Mouse (Mus musculus) cerebellum, adult 9-10 months (tissue): ENCODE results near the gene Nrl.
A peak's percentile ranks its signal among the peaks of the same experiment; 100 is the strongest.

Source experiments
- DNase-seq: peaks from one replicate; pipeline ENCODE4 v3.0.0; 2022

Gene Nrl

GRCm38 (mm10) chr14:55527940-55528339 lies 3.2 kb upstream of the Nrl start:
- DNase-seq: peak; percentile 48

- no peak for DNase-seq
These were observed 1.9 kb upstream of the Nrl start for GRCm38 (mm10) chr14:55526674-55527073.

DNA sequence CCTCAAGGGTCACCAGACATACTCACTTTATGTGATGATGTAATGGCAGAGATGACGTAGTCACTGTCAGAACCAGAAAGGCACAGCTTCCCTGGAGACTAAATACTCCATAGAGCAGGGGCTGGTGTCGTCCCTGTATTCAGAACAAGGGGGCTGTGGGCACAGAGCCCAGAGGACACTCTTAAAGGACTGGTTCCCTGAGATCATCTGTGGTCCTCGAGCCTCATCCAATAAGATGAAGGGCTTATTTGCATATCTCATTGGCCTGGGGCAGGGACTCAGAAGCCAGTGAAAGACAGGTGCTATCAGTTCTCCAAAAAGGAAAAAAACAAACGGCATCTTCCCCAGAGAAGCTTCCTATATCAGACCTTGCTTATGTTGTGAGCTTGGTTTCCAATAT lies 719 bp downstream of the Nrl start:
- DNase-seq: no peak

GRCm38 (mm10) chr14:55520451-55521361 lies 4.1 kb downstream of the Nrl start:
- peak; percentile 76 for DNase-seq

DNA sequence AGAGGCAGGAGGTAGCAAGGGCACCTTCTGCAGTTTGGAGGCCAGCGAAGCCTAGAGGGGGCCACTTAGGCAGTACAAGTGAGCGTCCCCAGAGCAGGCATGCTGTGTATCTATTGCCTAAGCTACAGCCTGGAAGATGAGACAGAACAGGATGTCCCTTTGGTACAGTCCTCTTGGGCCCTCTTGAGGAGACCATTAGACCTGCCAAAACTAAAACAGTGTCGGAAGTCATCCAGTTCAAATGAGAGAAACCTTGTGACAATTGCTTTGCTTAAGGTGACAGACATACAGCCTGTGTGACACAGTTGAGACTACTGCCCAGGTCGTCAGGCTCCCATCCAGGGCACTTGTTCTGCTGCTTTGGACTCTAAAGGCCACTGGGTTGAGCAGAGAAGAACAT lies 5.2 kb downstream of the Nrl start:
- no peak for DNase-seq

- DNase-seq: no peak
These were observed 5.9 kb downstream of the Nrl start for GRCm38 (mm10) chr14:55518897-55519296.

DNA sequence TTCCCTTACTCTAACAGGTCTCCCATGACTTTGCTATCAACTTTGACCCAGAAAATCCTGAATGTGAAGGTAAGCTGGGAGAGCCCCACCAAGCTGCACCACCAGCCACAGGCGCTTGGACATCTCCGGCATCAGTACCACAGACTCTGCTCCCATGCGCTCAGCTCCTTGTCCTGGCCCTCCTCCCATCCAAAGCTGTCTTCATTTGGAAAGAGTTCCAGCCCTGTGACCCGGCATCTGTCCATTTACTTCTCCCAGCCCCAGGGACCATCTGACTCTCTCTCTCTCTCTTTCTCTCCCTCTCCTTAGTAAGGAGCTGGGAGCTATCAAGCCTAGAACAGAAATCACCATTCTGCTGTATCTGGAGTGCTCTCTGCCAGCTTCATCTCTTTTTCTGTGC lies 8.9 kb downstream of the Nrl start:
- no peak for DNase-seq

DNA sequence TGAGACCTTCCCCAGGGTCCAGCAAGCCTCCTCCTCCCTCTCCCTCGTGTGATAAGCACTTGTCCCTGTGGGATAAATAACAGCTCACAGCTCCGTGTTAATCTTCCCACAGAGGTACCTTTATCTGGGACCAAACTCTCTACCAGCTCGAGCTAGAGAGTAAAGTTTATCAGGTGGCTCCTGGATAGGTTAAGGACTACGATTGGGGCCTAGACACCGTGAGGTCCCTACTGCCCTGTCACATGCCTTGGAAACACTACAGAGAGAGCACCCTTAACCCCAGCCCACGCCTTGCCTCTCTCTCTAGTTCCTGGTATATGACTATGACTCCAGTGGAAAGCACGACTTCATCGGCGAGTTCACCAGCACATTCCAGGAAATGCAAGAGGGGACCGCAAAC lies 10.9 kb downstream of the Nrl start:
- no peak for DNase-seq

DNA sequence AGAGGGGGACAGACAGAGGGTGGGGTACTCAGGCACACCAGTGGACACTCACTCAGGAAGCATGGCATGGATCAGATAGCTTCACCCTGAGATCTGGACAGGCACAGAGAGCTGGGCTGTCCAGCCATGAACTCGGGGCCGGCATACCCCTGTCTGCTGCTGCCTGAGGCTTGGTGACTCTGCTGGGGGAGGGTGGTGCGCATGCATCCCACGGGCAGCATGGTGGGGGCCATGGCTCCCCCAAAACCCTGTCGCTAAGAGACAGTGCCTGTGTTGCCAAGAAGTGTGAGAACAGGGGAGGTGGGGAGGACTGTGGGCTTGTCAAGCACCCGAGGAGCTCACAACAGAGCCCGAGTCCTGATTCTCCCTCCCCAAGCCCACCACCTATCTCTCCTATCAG lies 13.7 kb downstream of the Nrl start:
- no peak for DNase-seq

GRCm38 (mm10) chr14:55510125-55510731 lies 14.6 kb downstream of the Nrl start, which contains the start of gene Cpne6:
Gene Cpne6 (plus strand): TSS chr14:55510445.
- no peak for DNase-seq

- DNase-seq: no peak
These were observed 15.2 kb downstream of the Nrl start for GRCm38 (mm10) chr14:55509540-55509939.

- DNase-seq: no peak
These were observed 17.0 kb downstream of the Nrl start for GRCm38 (mm10) chr14:55507801-55508200.

DNA sequence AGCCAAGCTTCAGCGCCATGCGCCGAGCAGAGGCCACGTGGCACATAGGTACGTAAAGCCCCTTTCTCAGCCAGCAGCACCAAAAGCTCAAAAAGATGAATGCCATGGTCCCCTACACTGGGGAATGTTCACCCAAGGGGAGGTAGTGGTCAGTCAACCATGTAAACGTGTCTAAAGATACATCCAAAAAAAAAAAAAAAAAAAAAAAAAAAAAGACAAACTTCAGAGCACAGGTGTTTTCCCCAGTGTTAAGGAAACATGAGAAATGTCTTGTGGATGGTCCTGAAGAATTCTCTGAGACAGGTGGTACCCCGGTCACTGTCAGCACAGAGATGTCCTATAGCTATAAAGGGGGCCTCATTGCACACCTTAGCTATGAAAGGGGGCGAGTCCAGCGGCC lies 19.2 kb downstream of the Nrl start:
- DNase-seq: no peak

GRCm38 (mm10) chr14:55497449-55497821 lies 27.3 kb downstream of the Nrl start:
- DNase-seq: peak; percentile 89

DNA sequence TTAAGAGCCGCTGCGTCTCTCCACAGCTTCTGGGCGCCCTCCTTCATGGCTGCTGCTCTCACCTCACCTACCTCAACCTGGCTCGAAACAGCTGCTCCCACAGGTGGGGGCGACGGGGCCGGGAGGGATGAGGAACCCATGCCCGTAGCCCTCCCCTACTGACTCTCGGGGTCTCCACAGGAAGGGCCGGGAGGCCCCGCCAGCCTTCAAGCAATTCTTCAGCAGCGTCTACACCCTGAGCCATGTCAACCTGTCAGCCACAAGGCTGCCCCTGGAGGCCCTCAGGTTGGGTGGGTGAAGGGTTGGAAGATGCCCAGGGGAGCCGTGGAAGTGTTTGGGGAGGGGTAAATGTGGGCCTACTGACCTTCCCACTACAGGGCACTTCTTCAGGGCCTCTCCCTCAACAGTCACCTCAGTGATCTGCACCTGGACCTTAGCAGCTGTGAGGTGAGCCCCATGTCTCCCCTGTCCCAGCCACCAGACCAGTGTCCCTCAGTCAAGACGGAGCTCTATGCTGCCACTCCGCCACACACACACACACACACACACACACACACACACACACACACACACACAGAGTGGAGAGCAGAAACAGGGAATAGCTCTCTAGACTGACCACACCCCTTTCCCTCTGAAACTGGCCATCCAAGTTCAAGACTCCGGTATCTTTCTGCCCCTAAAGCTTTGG lies 27.9 kb downstream of the Nrl start:
- no peak for DNase-seq

GRCm38 (mm10) chr14:55495509-55496240 lies 29.1 kb downstream of the Nrl start:
- DNase-seq: peak; percentile 62

DNA sequence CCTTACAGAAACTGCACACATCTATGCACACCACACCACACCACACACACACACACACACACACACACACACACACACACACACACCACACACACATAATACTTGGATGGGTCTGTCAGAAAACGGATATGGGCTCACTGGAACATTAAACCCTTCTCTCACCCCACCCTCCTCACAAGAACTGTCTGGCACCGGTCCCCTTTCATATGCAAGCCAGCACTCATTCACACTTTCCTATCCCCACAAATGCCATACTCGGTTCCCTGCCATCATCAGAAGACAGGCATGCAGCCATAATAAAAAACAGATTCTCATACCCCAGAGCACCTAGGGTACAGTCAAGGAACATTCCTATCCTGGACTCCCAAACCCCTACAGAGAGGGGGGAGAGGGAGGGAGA lies 32.7 kb downstream of the Nrl start:
- peak; percentile 62 for DNase-seq

- DNase-seq: peak; percentile 81
These were observed 33.4 kb downstream of the Nrl start for GRCm38 (mm10) chr14:55491291-55491833.

DNA sequence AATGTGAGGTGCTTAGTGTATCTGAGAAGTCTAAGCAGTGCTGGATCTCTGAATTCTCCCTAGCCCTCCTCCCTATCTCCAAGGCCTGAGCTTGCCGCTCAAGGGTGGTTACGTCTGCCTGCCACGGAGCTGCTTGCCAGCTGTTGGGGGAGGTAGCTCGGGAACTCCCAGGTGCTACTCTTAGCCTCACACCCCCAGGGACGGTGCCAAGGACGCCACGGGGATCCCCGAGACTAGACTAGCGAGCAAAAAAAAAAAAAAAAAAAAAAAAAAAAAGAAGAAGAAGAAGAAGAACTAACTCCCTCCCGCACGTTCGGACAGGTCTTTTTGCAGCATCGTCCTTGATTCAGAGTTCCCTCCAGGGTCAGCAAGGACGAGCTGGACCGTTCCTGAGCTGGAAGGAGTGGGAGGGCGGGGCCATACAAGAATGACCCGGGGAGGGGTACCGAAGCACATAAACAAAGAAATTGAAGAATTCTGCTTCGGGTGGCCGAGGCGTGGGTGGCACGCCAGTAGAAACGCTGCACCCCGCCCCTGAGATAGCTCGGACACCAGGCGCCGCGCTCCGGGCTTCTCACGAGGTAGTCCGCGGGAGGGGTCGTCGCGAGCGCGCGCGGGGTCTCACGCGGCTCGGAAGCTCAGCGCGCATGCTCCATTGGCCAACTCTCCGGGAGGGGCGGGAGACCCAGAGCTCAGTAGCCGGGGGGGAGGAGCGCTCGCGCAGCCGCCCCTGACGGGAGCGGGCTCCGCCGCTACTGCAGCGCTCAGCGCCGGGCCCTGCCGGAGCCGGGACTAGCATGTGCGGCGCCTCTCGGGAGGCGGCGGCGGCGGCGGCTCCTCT lies 34.2 kb downstream of the Nrl start, which contains the start of gene Carmil3:
Carmil3 (plus strand) TSS at position 291 of the 841 bp plus-strand sequence.
- peak; percentile 90 for DNase-seq

- DNase-seq: no peak
These were observed 37.9 kb downstream of the Nrl start for GRCm38 (mm10) chr14:55486836-55487235.

GRCm38 (mm10) chr14:55484430-55485085 lies 40.2 kb downstream of the Nrl start:
- no peak for DNase-seq
